ENCODE assay signal across 9 mouse cellular contexts in the genomic region with DNA sequence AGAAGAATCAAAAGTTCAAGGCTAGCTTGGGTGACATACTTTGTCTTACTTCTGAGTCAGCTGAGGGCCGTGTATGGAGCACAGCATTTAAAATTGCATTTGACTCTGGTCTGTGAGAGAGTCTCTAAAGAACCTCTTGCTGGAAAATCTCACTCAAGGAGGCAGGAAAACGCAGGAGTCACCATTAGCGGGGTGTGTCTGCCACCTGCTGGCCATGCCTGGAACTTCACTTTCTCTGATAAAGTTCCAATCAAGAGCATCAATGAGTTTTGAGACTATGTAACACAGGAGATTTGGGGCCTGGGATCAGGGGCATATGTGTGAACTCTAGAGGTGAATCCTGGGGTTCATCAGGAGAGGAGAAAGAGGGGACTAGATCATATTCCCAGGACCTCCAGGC.
DNase-seq lines count a peak whose midpoint lies in the region; ATAC-seq and TF ChIP-seq lines count a peak whose summit lies in the region.
"Had no signal": no experiment of that assay in that cellular context is flagged by ENCODE, and none has a peak within 500 bp of the region (broad histone marks: within the 10 kb centered on the region; RNA-seq: fewer than 3 reads in every experiment).

No protein-coding gene starts in this region.

- H3K4me1 ChIP-seq in liver, embryonic 12.5 days = no peaks in the 10 kb centered on the region
- no peaks in the 10 kb centered on the region for H3K4me1 ChIP-seq in hindbrain, postnatal 0 days (ENCODE audit: insufficient read depth, low read length)
- no peaks in the 10 kb centered on the region for H3K4me1 ChIP-seq in limb, embryonic 14.5 days (ENCODE audit: control insufficient read depth, insufficient read depth, low read length)
- H3K4me1 ChIP-seq: heart, embryonic 13.5 days had no signal

- peak; percentile 47 for DNase-seq in liver
- peak; percentile 77 for DNase-seq in ZHBTc4 (ENCODE audit: low read depth, low spot score)
- DNase-seq in cerebellum, postnatal 4 days (ENCODE audit: low spot score in 2 of 2) = peak; percentile 59 to 80
- DNase-seq in hindbrain, postnatal 0 days (ENCODE audit: low spot score) = peak; percentile 84
- peak; percentile 71 for DNase-seq in limb, embryonic 14.5 days (ENCODE audit: low spot score)
- DNase-seq in retina, postnatal 1 day = peak; percentile 68

- ATAC-seq in liver, embryonic 12.5 days = no peak
- no peak for ATAC-seq in hindbrain, postnatal 0 days
- no peak for ATAC-seq in limb, embryonic 14.5 days (ENCODE audit: low FRiP score, low read depth)
- ATAC-seq in erythroblast, adult 5-6 weeks (replicated peaks; ENCODE audit: low FRiP score, poor library complexity, severe bottlenecking) = no peak

- TF ChIP-seq POLR2A in limb, embryonic 14.5 days (IDR thresholded peaks at IDR 0.05; ENCODE audit: borderline replicate concordance, extremely low read depth, insufficient read depth, insufficient read length) = no peak

- 5% methylated on average over 3 of the region's 3 CpGs for WGBS in liver, embryonic 12.5 days (ENCODE audit: insufficient replicate concordance)
- 4% methylated on average over 3 of the region's 3 CpGs for WGBS in hindbrain, postnatal 0 days
- 9% methylated on average over 3 of the region's 3 CpGs for WGBS in limb, embryonic 14.5 days

- H3K27me3 ChIP-seq in liver, embryonic 12.5 days (replicated peaks) = no peaks in the 10 kb centered on the region; the same call in 1 of the 2 replicates
- no peaks in the 10 kb centered on the region for H3K27me3 ChIP-seq in hindbrain, postnatal 0 days (ENCODE audit: insufficient read depth, low read length)
- H3K27me3 ChIP-seq in limb, embryonic 14.5 days (ENCODE audit: control insufficient read depth, insufficient read depth, low read length) = no peaks in the 10 kb centered on the region
- H3K27me3 ChIP-seq: heart, embryonic 13.5 days had no signal

- no peaks in the 10 kb centered on the region for H3K9me3 ChIP-seq in liver, embryonic 12.5 days (replicated peaks)
- no peaks in the 10 kb centered on the region for H3K9me3 ChIP-seq in hindbrain, postnatal 0 days (ENCODE audit: low read length)
- no peaks in the 10 kb centered on the region for H3K9me3 ChIP-seq in limb, embryonic 14.5 days (ENCODE audit: control insufficient read depth, low read length)

- no peak overlapping the region for H3K27ac ChIP-seq in liver, embryonic 12.5 days
- H3K27ac ChIP-seq in hindbrain, postnatal 0 days = no peak overlapping the region
- no peak overlapping the region for H3K27ac ChIP-seq in limb, embryonic 14.5 days (replicated peaks; ENCODE audit: low read depth, low read length)
- H3K27ac ChIP-seq: heart, embryonic 13.5 days had no signal

- H3K9ac ChIP-seq in liver, embryonic 12.5 days = no peak overlapping the region
- H3K9ac ChIP-seq in hindbrain, postnatal 0 days (replicated peaks; ENCODE audit: low read length) = no peak overlapping the region
- no peak overlapping the region for H3K9ac ChIP-seq in limb, embryonic 14.5 days (ENCODE audit: low read depth, low read length, severe bottlenecking)
- H3K9ac ChIP-seq: heart, embryonic 13.5 days had no signal

- H3K4me2 ChIP-seq in liver, embryonic 12.5 days = no peak overlapping the region
- H3K4me2 ChIP-seq in hindbrain, postnatal 0 days (ENCODE audit: low read depth, low read length) = no peak overlapping the region
- no peak overlapping the region for H3K4me2 ChIP-seq in limb, embryonic 14.5 days (replicated peaks; ENCODE audit: low read depth, low read length, severe bottlenecking)
- H3K4me2 ChIP-seq: heart, embryonic 13.5 days had no signal

- TF ChIP-seq CTCF in hindbrain, postnatal 0 days (IDR thresholded peaks at IDR 0.05; ENCODE audit: low read depth) = peak; percentile 93

- H3K36me3 ChIP-seq in liver, embryonic 12.5 days = 0 out of 2 replicates have a peak, but pooled peaks cover 2% of the 10 kb centered on the region
- H3K36me3 ChIP-seq in hindbrain, postnatal 0 days (ENCODE audit: insufficient read depth, low read length) = no peaks in the 10 kb centered on the region
- peaks cover 40% of the 10 kb centered on the region for H3K36me3 ChIP-seq in limb, embryonic 14.5 days (ENCODE audit: control insufficient read depth, insufficient read depth, low read length)

- no peak overlapping the region for H3K4me3 ChIP-seq in liver, embryonic 12.5 days
- H3K4me3 ChIP-seq in hindbrain, postnatal 0 days (ENCODE audit: low read length) = no peak overlapping the region
- H3K4me3 ChIP-seq in limb, embryonic 14.5 days (replicated peaks; ENCODE audit: low read length) = no peak overlapping the region
- H3K4me3 ChIP-seq: heart, embryonic 13.5 days had no signal
